Mouse (Mus musculus): ENCODE results near the gene Ttc41. TPM values are rescaled to one million over a fixed set of nuclear protein-coding genes. Genes with fewer than 3 reads are reported as not detected.

Gene Ttc41
- total RNA-seq, 2 experiments from 2014 or later = 1.4 to 1.5 TPM

DNA sequence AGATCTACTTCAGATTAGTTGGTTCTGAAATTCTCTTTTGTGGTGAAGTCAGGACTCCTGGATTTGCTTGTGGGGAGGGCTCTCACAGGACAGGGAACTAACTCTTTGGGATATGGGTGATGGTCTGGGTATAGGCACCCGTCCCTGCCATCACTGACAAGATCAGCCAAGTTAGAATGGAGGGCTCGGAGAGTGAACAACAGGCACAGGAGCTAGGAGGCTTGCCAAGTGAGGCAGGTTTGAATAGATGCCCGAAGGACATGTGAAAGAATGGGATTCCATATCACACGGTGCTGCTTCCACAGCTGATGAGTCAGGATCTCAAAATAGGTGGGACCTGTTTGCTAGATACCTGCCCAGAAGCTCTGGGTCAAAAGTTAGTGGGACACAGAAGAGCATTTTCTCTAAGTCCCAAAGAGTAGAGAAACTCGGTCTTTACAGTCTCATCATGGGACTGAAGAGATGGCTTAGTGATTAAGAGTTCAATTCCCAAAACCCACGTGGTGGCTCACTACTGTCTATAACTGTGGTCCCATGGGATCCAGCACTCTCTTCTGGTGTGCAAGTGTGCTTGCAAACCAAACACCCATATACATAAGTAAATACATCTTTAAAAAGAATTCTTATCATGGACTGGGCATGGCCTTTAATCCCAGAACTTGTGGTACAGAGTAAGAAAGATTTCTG is 50.3 kb downstream of the Ttc41 start:
- DNase-seq = no peak

DNA sequence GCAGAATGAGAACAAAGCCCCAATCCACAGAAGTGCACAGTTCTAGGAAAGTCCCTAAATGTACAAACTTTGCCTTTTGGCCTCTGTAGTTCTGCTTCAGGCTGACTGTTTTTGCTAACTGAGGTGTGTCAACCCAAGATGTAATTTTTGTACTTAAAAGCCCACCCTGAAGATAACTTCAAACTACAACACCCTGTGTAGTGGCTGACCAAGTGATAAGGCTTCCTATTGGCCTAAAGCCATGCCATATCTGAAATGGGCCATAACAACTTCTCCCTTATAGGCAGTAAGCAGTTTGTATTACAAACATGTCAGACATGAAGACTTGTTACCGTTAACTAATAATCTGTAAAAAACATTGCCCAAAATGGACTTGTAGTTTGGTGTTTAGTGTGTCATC is 52.1 kb downstream of the Ttc41 start:
- no peak for DNase-seq

DNA sequence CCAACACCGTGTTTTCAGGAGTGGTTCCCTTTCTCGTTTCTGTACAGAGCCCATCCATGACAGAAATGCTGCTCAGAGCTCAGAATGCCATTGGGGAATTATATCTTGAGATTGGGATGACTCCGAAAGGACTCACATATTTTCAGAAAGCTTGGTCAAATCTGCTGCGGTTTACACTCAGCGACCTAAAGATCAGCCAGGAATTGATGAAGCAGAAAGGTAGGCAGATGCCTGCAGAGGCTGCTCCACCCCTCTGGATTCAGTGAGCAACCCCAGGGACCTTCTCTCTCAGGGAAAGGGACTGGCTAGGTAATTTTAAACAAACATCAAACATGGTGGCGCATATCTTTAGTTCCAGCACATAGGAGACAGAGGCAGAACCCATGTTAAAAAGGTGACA is 52.6 kb downstream of the Ttc41 start:
- DNase-seq = no peak

DNA sequence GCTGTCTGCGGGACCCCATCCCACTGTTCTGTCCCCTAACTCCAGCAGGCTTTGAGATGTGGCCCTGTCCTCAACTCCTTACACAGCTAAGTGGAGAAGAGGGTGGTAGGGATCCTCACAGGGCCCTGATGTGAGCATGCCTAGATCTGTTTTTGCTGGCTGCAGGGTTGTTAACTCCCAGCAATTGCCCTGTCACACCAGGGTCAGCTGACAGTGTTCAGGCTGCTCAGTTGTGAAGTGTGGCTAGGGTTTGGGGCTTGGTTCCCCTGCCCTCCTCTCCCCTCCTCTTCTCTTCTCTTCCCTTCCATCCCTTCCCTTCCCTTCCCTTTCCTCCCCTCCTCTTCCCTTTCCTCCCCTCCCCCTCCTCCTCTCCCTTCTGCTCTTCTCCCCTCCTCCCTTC is 55.6 kb downstream of the Ttc41 start:
- no peak for DNase-seq

DNA sequence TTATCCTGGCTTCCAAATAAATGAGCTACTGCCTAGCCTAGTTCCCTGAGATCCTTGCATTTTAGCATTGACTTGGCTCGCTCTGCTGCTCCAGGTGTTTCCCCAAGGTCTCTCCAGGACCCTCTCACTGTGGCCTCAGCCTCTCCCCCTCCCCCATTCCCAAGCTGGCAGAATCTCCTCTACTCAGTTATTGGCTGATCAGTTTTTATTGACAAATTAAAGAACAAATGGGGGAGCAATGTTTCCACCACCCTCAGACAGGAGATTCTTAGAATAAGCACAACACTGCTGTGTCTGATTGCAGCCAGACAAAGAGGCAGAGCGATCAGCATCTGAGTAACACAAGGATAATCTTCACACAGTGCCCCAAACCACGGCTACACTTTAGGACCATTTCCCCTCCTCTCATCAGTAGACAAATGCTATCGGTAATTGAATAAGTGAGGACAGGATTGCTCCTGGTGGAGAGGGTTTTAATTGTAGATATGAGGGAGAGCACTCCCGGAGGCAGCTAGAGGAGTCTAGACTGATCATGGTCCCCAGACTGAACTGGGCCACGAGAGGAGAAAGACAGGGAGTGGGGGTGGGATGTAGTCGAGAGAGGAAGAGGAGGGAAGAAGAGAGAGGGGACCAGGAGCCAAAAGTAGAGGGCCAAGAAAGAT is 56.2 kb downstream of the Ttc41 start:
- no peak for DNase-seq

DNA sequence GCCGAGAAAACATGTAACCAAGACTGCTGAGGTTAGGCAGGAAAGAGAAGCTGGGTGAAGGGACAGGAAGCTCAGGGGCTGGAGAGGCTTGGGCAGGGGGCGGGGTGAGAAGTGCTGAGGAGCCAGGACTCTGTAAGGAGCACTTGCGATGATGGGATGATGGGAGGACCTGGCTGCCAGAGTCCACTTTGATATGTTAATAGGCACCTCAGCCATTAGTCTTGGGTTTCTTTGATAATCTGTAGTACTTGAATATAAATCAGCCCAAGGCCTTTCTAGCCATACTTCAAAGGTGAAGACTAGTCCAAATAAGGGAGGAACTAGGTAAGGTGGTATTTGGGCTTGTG is 56.7 kb downstream of the Ttc41 start:
- DNase-seq = no peak

DNA sequence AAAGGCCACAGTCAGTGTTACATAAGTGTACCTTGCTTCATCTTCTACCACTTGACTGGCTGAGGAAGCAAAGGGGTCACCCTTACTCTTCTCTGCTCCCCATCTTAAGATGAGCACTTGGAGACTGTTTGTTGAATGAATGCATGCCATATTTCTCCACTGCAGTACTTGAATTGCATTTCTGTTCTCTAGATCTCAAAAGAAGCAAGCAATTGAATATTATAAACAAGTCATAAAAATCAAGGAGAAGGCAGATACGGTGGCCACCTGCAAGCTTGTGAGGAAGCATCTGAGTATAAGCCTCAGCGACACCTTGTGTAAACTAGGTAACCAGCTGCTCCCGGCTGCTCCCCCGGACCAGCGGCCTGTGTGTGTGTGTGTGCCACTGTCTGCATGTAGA is 58.1 kb downstream of the Ttc41 start, which contains the start of gene Gm49358:
TSS of gene Gm49358 (plus strand) at position 301 of the 400 bp plus-strand sequence.
- DNase-seq = no peak

DNA sequence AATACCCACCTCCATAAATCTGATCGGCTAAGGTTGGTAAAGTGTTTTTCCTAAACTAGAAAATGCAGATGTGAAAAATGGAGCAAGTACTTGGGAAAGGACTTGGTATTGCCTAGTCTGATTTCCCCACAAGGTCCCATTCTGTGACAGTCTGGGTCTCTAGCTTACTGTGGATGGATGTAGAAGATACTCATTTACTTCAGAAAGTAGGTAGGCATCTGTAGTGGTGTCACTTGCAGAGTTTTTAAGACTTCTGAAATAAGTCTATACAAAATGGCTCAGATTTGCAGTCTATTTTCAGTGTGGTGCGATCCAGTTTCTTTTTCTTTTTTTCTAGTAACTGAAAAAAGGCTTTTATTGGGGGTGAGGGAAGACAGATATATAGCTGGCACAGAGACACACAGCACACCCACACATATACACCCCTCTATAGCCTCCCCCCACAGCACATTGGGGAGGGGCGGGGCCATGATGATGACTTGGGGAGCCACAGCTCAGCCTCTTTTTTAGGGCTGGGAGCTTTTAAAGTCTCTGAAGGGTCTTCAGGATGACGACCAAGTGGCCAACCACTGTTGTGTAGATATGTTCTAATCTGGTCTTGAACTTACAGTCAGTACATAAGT is 59.8 kb downstream of the Ttc41 start:
- no peak for DNase-seq

DNA sequence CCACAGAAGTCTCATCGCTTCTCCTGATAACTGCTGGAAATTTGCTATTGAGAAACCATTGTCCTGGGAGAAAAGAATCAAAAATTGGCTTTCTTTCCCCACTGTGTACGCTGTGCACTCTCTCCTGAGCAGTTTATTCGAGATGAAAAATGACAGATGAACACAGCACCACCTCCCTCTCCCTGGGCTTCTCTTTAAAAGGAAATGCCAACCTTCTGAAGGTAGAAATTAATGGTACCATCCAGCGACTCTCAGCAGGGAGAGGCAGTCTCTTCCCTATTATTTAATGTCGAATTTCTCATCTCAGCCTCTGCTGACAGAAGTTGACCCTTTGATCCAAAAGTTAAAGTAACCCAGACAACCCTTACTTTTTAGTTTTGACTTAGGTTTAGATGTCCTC is 63.6 kb downstream of the Ttc41 start:
- DNase-seq = no peak

DNA sequence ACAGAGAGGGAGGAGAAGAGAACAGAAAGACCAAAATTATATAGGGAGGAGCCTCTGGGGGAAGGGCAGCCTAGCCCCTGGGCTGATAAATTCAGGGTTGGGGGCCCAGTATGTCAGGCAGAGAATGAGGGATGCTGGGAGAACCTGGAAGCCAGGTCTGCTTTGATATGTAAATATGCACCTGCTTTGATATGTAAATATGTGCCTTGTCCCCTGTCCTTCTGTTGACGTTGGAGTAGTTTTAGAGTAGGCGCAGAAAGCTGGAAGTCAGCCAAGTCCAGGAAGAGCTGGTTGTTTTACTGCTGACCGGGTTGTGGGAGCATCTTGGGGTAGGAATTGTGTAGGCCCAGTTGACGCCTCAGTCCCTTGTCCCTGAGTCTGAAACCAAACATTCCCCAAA is 64.2 kb downstream of the Ttc41 start:
- no peak for DNase-seq

DNA sequence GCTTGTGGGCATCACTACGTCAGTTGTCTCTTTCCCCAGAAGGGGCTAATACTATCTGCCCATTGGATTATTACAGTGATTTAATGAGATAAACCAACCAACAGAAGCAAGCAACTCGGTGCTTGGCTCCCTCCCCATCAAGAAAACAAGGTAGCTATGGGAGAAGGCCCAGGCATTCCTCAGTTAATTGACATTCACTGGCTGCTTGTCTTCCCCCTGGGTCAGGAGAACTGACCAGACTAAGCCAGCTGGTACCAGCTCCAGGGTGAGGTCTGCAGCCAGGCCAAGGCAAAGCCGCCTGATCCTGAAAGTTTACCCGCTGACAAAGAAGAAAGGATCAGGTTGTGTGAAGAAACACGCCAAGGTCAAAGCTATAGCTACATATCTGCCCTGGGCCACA is 66.1 kb downstream of the Ttc41 start:
- no peak for DNase-seq

DNA sequence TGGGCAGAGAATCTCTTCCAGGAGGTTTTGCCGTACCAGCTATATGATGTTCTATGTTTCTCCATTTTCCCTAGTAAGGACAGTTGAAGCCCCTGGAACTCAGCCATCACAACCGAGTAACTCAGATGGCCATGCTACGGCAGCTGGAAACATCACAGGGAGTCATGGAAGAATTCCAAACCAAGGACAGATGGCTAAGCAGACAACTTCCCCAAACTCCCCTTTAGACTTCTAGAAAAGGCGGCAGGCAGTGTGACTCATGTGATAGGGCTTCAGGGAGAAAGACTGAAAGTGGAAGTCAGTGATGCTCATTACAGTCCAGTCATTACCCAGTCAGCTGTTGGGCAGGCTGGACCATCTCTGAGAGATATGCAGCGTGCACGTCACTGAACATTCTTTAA is 66.6 kb downstream of the Ttc41 start:
- DNase-seq = no peak

DNA sequence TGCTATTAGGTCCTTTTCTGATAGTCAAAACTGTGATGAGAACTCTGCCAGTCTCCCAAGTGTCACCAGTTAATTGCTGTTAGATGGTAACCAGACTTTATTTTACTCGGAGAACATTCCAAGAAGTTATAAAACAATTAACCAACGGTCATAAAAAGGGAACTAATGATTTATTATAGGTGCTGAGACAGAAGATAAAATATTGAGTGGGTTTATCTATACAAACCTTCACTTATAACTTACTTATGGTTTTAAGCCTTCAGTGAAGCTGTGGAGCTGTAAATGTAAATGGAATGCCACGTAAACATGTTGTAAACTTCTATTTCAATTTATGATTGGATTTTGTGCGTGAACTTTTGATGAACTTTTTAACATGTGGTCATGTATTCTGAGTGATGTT is 67.7 kb downstream of the Ttc41 start:
- no peak for DNase-seq

DNA sequence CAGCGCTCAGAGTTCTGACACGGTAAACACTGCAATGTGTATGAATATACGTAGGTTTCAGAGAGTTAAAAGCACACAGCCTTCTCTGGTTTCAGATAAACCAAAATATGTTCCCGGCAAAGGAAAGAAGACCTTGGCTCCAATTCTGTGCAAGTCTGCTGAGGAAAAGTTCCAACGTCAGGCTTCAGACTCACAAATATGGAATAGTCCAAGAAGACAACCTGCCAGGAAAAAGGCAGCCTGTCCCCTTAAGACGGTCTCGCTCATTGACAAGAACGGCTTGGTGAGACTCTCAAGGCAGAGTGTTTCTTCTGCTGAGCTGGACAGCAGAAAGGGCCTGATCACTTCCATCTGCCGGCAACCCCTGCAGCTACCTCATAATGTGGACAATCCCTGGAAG is 70.7 kb downstream of the Ttc41 start:
- DNase-seq = no peak

DNA sequence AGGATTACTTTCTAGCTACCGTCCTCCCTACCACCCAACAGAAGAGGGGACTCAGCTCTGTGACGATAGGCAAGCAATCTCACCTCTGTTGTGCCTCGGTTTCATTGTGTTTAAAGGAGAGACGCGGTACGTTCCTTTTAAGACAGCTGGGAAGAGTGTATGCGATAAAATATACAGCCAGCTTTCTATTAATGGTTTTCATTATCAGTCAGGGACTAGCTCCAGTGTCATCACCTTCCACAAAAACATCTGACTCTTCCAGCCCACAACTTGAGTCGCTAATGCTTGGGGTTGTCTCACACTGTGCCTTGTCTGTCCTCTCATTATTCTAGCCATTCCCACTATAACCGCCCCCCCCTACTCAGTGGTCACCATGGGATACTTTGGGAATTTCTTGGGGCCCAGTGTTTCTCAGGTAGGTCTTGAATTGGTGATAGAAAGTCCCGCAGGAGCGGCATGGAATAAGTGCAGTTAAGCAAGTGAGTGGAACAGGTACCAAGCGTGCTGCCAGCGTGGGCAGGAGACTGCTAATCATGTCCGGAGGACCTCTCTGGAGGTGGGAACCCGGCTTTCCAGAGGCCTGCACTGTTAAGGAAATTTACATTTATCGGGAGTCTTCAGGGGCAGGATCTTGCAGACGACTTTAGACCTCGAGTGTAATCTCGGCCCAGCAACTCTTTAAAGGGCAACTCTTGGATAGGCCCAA is 72.2 kb downstream of the Ttc41 start:
- DNase-seq = no peak

DNA sequence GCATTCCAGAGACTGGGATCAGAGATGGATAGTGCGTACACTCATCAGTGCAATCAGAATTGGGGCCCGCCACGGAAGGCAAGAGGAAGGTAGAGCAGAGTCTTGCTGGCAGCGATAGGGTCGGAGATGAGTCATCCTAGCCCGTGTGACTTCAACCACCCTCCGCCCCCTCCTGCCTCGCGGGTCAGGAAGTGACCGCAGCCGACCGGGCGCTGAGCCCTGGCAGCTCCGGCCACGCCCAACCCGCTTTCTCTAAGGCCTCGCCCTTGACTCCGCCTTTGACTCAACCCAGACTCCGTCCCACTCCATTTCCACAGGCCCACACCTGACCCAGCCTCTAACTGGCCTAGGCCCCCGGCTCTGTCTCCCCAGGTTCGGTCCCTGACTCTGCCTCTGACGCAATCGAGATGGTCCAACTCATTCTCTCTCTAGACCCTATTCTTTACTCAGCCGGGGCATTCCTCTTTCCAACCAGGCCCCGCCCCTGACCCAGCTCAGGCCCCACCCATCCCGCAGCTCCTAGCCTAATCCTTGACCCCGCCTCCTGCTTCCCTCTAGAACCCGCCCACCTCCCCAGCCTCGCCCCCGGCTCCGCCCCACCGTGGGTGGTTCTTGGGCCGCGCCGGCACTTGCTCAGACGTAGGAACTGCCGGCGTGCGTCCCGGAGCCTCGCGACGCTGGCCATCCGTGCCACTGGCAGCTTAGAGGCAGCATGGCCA is 72.9 kb downstream of the Ttc41 start, which contains the start of gene Nt5dc3:
TSS of gene Nt5dc3 (plus strand) at position 608 of the 719 bp plus-strand sequence.
- DNase-seq = peak; percentile 98

DNA sequence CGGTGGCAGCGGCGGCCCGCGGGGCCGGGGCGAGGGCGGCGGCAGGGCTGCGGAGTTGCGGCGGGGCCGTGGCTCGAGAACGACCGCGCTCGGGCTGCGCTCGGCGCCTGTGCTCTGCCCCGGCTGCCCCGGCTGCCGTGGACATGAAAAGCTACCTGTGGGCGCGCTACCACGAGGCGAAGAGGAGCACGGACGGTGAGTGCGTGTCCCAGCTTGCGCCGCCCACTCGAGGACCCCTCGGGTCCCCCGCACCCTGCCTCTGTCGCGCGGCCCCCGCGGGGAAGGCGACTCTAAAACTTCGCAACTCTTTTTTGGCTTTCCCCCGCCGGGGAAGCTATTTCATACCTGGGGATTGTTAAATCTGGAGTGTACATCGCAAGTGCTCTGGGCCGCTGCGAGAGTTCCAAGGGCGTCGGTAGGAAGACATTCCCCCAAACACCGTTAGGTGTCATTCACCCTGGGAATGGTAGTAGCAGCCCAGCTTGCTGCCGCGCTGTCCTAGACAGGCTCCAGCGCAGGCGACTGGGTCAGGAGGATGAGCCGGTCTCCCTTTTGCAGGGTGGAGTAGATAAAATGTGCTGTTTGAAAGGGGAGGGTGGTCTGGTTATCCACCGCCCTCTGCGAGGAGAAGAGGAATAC is 73.6 kb downstream of the Ttc41 start:
- DNase-seq = peak; percentile 31

DNA sequence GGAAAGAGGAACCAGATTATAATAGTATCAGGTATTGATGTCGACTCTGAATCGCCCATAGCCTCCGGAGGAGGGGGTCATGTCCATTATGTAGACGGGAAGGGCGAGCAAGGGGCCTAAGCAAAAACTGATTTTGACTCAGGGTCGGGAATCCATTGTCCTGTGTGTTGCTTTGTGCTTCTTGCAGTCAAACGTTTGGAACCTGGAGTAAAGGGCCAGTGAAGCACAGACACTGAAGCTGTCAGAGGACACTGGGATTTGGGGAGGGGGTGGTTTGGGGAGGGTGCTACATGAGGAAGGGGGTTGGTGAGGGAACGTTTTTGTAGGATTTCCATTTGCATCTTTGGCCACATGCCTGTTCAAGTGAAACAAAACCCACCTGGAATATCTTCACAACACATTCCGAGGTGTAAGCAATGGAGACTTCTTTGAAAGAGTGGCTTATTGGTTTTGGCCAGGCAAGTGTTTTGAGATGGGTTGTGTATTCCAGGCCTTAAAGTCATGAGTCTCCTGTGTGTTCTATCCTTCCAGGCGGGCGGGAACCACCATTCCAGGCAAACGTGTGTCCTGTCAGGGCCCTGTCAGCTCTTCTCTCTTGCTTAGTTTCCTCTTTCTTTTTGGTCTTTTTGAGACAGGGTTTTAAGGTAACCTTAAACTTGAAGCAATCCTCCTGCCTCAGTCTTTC is 74.3 kb downstream of the Ttc41 start:
- DNase-seq = no peak

DNA sequence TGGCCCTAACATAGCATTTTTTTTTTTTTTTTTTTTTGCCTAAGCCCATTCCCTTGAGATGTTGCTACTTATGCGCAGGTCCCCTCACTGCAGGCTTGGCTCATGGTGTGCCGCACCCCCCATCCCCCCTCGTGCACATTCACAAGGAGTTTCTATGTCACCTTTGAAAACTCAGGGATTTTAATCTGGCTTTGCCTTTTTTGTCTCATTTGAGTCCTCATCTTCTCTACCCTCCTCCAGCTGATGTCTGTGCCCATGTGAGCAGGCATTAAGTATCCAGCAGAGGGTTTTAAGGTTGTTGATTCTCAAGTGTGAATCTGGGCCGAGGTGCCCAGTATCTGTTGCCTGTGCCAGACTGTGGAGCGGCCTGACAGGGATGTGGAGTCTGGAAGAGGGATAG is 76.0 kb downstream of the Ttc41 start:
- no peak for DNase-seq

DNA sequence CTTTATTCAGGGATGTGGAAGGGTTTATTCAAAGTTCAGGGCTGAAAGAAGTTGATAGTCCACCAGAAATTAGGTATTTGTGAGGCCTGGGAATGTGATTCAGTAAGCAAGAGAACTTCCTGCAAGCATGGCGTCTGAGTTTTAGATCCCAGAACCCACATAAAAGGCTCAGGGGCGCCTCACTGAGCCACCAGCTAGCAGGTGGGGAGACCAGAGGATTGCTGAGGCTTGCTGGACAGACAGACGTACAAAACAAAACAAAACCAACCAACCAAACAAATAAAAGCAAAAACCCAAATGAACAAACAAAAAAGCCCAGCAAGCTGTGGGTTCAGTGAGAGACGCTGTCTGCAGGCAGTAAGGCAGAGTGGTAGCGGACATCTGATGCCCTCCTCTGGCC is 77.0 kb downstream of the Ttc41 start:
- DNase-seq = no peak

DNA sequence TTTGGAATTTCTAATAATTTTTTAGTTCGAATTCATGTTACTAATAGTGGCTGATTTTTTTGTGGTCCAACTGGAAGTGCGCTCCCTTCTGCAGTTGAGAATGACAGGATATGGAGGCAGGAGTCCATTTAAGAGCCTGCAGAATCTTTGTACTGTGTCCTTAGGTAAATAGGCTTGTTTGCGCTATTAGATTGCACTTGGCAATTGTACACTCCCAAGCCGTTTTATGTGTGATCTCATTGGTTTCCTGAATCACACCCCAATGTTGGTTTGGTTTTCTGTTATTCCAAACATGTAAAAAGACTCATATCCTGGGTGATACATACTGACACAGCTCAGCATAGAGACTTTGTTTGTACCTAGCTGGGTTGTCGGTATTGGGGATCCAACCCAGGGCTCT is 78.0 kb downstream of the Ttc41 start:
- no peak for DNase-seq

All from gastrocnemius, postnatal 25 days (tissue).